Mouse (Mus musculus) C2C12 (cell line): ENCODE results near the gene Col13a1.

Source experiments
- CEBPB ChIP-seq: IDR thresholded peaks from one replicate; pipeline ENCODE4 v1.6.1; 2011; ENCODE audit warnings: low read depth, mild to moderate bottlenecking, control low read depth, moderate library complexity
- CTCF ChIP-seq: IDR thresholded peaks from one replicate; pipeline ENCODE4 v1.5.1; 2011; ENCODE audit not compliant: control insufficient read depth, insufficient read depth, insufficient read length
- MAX ChIP-seq: IDR thresholded peaks from one replicate; pipeline ENCODE4 v1.6.1; 2011; ENCODE audit warnings: mild to moderate bottlenecking, control low read depth
- USF1 ChIP-seq: IDR thresholded peaks from one replicate; pipeline ENCODE4 v1.6.1; 2011; ENCODE audit warnings: low read depth, mild to moderate bottlenecking, control low read depth, moderate library complexity

DNA sequence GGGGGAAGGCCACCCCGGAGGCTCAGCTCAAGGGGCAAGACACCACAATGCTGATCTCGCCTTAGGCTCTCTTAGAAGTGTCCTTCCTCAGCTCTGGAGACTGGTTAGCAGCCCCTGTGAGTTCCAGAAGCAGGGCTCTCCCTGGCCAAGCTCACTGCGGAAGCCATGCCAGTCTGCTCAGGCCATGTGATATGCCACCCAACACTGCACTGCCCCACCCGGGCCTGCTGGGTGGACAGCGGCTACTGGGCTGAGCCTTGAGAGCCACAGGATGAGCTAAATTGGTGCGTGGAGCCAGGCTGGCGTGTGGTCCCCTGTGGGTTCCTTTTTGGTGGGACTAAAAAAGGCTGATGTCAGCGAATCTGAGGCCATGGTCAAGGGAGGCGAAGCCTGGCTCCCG is 88.6 kb downstream of the Col13a1 start:
- TF ChIP-seq CTCF (no peak), USF1 (no peak), CEBPB (no peak), MAX (no peak)
